ENCODE assay signal across 23 mouse cellular contexts in the genomic region with DNA sequence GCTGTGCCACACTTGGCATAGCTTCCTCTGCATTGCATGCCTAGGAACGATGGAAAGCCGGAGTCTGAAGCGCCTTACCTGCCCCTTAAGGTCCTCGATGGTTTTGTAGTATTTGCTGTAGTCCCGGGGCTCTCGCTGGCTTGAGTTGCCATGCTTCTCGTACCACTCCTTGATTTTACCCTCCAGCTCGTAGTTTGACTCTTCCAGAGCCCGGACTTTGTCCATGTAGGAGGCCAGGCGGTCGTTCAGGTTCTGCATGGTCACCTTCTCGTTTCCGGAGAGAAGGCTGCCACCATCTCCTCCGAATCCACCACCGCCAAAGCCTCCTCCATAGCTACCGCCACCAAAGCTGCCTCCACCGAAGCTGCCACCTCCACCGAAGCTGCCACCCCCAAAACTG. TPM values are rescaled to one million over a fixed set of nuclear protein-coding genes. Genes with fewer than 3 reads are reported as not detected.
DNase-seq lines count a peak whose midpoint lies in the region; ATAC-seq lines count a peak whose summit lies in the region.
"Had no signal": no experiment of that assay in that cellular context is flagged by ENCODE, and none has a peak within 500 bp of the region (broad histone marks: within the 10 kb centered on the region; RNA-seq: fewer than 3 reads in every experiment).

No protein-coding gene starts in this region.

- no peak overlapping the region for H3K4me3 ChIP-seq in kidney, embryonic 14.5 days (ENCODE audit: low read length)
- H3K4me3 ChIP-seq in limb, embryonic 15.5 days = peak overlapping the region; percentile 12; the same call in 1 of the 2 replicates
- H3K4me3 ChIP-seq in limb, embryonic 10.5 days = no peak overlapping the region
- H3K4me3 ChIP-seq: embryonic facial prominence, embryonic 13.5 days; forebrain, embryonic 13.5 days; gastrocnemius, adult 2 months; heart, embryonic 13.5 days; hindbrain, embryonic 12.5 days had no signal

- H3K9ac ChIP-seq in kidney, embryonic 14.5 days (ENCODE audit: low read depth, low read length) = no peak overlapping the region
- no peak overlapping the region for H3K9ac ChIP-seq in limb, embryonic 15.5 days
- H3K9ac ChIP-seq: embryonic facial prominence, embryonic 13.5 days; forebrain, embryonic 13.5 days; forebrain, postnatal 0 days; heart, embryonic 13.5 days; hindbrain, embryonic 12.5 days had no signal

- H3K4me1 ChIP-seq in kidney, embryonic 14.5 days (ENCODE audit: control insufficient read depth, insufficient read depth, low read length) = no peaks in the 10 kb centered on the region; the same call in 1 of the 2 replicates
- H3K4me1 ChIP-seq in limb, embryonic 15.5 days = peaks cover 10% of the 10 kb centered on the region; the same call in 1 of the 2 replicates
- peaks cover 4% of the 10 kb centered on the region; the same call in 1 of the 2 replicates for H3K4me1 ChIP-seq in limb, embryonic 10.5 days
- H3K4me1 ChIP-seq: heart, embryonic 13.5 days had no signal

- H3K27ac ChIP-seq in kidney, embryonic 14.5 days (ENCODE audit: low read depth, low read length) = no peak overlapping the region
- peak overlapping the region; percentile 51 for H3K27ac ChIP-seq in limb, embryonic 15.5 days
- H3K27ac ChIP-seq in limb, embryonic 10.5 days = no peak overlapping the region
- H3K27ac ChIP-seq: embryonic facial prominence, embryonic 13.5 days; forebrain, embryonic 13.5 days; gastrocnemius, adult 2 months; heart, embryonic 13.5 days; hindbrain, embryonic 12.5 days had no signal

- no peak overlapping the region for H3K4me2 ChIP-seq in kidney, embryonic 14.5 days (replicated peaks; ENCODE audit: low read depth, low read length)
- no peak overlapping the region for H3K4me2 ChIP-seq in limb, embryonic 15.5 days
- H3K4me2 ChIP-seq: embryonic facial prominence, embryonic 13.5 days; forebrain, embryonic 13.5 days; heart, embryonic 13.5 days; hindbrain, embryonic 12.5 days had no signal

- ATAC-seq in kidney, embryonic 14.5 days (ENCODE audit: low FRiP score, low TSS enrichment) = no peak
- no peak for ATAC-seq in limb, embryonic 15.5 days (ENCODE audit: insufficient number of reproducible peaks, low FRiP score, low TSS enrichment, low read depth)
- ATAC-seq: forebrain, embryonic 13.5 days; forebrain, postnatal 0 days; hindbrain, embryonic 16.5 days had no signal

- no peaks in the 10 kb centered on the region for H3K9me3 ChIP-seq in kidney, embryonic 14.5 days (ENCODE audit: control insufficient read depth, low read length)
- H3K9me3 ChIP-seq in limb, embryonic 15.5 days = no peaks in the 10 kb centered on the region
- no peaks in the 10 kb centered on the region for H3K9me3 ChIP-seq in limb, embryonic 10.5 days (replicated peaks)
- H3K9me3 ChIP-seq: embryonic facial prominence, embryonic 13.5 days; forebrain, embryonic 13.5 days; G1E; heart, embryonic 13.5 days; hindbrain, embryonic 12.5 days had no signal

- H3K27me3 ChIP-seq in kidney, embryonic 14.5 days (ENCODE audit: control insufficient read depth, insufficient read depth, low read length) = no peaks in the 10 kb centered on the region
- no peaks in the 10 kb centered on the region for H3K27me3 ChIP-seq in limb, embryonic 15.5 days
- H3K27me3 ChIP-seq in limb, embryonic 10.5 days (ENCODE audit: low read depth, poor library complexity, severe bottlenecking) = no peaks in the 10 kb centered on the region
- H3K27me3 ChIP-seq: forebrain, embryonic 13.5 days had no signal

- peak; percentile 19 for DNase-seq in kidney, adult 11 months
- DNase-seq in limb, embryonic 10.5 days (ENCODE audit: low spot score) = no peak
- DNase-seq in kidney, postnatal 36 days = peak; percentile 27 to 63
- DNase-seq in frontal cortex, postnatal 10 days (ENCODE audit: low spot score in 2 of 2) = no peak
- DNase-seq: adrenal gland, postnatal 10 days; cerebellum, adult 11 months; cerebellum, adult 8-10 months; cerebellum, postnatal 14 days; forebrain, postnatal 0 days; gastrocnemius, adult 2 months; gastrocnemius, postnatal 25 days; heart, postnatal 4 days had no signal

- H3K36me3 ChIP-seq in kidney, embryonic 14.5 days (ENCODE audit: control insufficient read depth, insufficient read depth, low read length) = no peaks in the 10 kb centered on the region
- no peaks in the 10 kb centered on the region for H3K36me3 ChIP-seq in limb, embryonic 15.5 days
- H3K36me3 ChIP-seq in limb, embryonic 10.5 days = no peaks in the 10 kb centered on the region; the same call in 1 of the 2 replicates
- H3K36me3 ChIP-seq: embryonic facial prominence, embryonic 13.5 days; heart, embryonic 13.5 days; hindbrain, embryonic 12.5 days had no signal

- WGBS in kidney, embryonic 14.5 days = 94% methylated on average over 18 of the region's 18 CpGs
- WGBS in limb, embryonic 15.5 days = 91% methylated on average over 18 of the region's 18 CpGs
- WGBS in limb, embryonic 10.5 days = 92% methylated on average over 18 of the region's 18 CpGs

RNA-seq across cellular contexts. Expression of a gene that starts 0.5 kb away (rescaled TPM):
- 31.3 and 37.5 TPM in 2 replicates for polyA plus RNA-seq in kidney, embryonic 14.5 days (2014; fragmentation: Nextera tagmentation; extraction: Ambion mirVana)
- 625 and 642 TPM in 2 replicates for polyA plus RNA-seq in limb, embryonic 15.5 days (2015; fragmentation: Nextera tagmentation; extraction: Ambion mirVana)
- polyA plus RNA-seq in limb, embryonic 10.5 days (2016; fragmentation: Nextera tagmentation; extraction: Ambion mirVana) = 18.7 and 20.5 TPM in 2 replicates

RNA-seq across cellular contexts. Expression of a gene that starts 14.0 kb away (rescaled TPM):
- 0.18 TPM in 1 of 2 replicates, not detected in the other for polyA plus RNA-seq in kidney, embryonic 14.5 days (2014; fragmentation: Nextera tagmentation; extraction: Ambion mirVana)
- 0.14 and 0.17 TPM in 2 replicates for polyA plus RNA-seq in limb, embryonic 15.5 days (2015; fragmentation: Nextera tagmentation; extraction: Ambion mirVana)
- 0.11 and 0.20 TPM in 2 replicates for polyA plus RNA-seq in limb, embryonic 10.5 days (2016; fragmentation: Nextera tagmentation; extraction: Ambion mirVana)
- polyA plus RNA-seq: G1E; heart, embryonic 13.5 days had no signal

RNA-seq across cellular contexts. Expression of a gene that starts 33.4 kb away (rescaled TPM):
- polyA plus RNA-seq in kidney, embryonic 14.5 days (2014; fragmentation: Nextera tagmentation; extraction: Ambion mirVana) = not detected in 2 replicates
- 0.15 and 0.61 TPM in 2 replicates for polyA plus RNA-seq in limb, embryonic 15.5 days (2015; fragmentation: Nextera tagmentation; extraction: Ambion mirVana)
- polyA plus RNA-seq in limb, embryonic 10.5 days (2016; fragmentation: Nextera tagmentation; extraction: Ambion mirVana) = not detected in 2 replicates
- polyA plus RNA-seq: embryonic facial prominence, embryonic 13.5 days; forebrain, embryonic 13.5 days; G1E; heart, embryonic 13.5 days; heart, postnatal 0 days had no signal

RNA-seq across cellular contexts. Expression of a gene that starts 37.8 kb away (rescaled TPM):
- not detected in 2 replicates for polyA plus RNA-seq in kidney, embryonic 14.5 days (2014; fragmentation: Nextera tagmentation; extraction: Ambion mirVana)
- not detected in 2 replicates for polyA plus RNA-seq in limb, embryonic 15.5 days (2015; fragmentation: Nextera tagmentation; extraction: Ambion mirVana)
- not detected in 2 replicates for polyA plus RNA-seq in limb, embryonic 10.5 days (2016; fragmentation: Nextera tagmentation; extraction: Ambion mirVana)
- polyA plus RNA-seq: cortical plate, adult 2 months; forebrain, embryonic 13.5 days; G1E; heart, embryonic 13.5 days; heart, postnatal 0 days; hindbrain, embryonic 12.5 days had no signal

RNA-seq across cellular contexts. Expression of a gene that starts 49.3 kb away (rescaled TPM):
- 0.22 and 0.36 TPM in 2 replicates for polyA plus RNA-seq in kidney, embryonic 14.5 days (2014; fragmentation: Nextera tagmentation; extraction: Ambion mirVana)
- polyA plus RNA-seq in limb, embryonic 15.5 days (2015; fragmentation: Nextera tagmentation; extraction: Ambion mirVana) = 0.20 and 0.32 TPM in 2 replicates
- polyA plus RNA-seq in limb, embryonic 10.5 days (2016; fragmentation: Nextera tagmentation; extraction: Ambion mirVana) = 0.26 and 0.59 TPM in 2 replicates
- polyA plus RNA-seq: brain, embryonic 14.5 days; forebrain, embryonic 13.5 days; G1E had no signal

Comparison
In these comparisons a context has a peak if more than half of its experiments do, and no peak if none do; other contexts are left out.
1. RNA of a gene that starts 0.5 kb away (polyA plus RNA-seq): 625 to 642 TPM in limb, embryonic 15.5 days; 31.3 to 37.5 TPM in kidney, embryonic 14.5 days and 18.7 to 20.5 TPM in limb, embryonic 10.5 days; every median in the first group is over 10 times any median in the second.
2. DNase-seq: peak in kidney, adult 11 months (single experiment) and kidney, postnatal 36 days (2 of 2); none in limb, embryonic 10.5 days (single experiment) and frontal cortex, postnatal 10 days (0 of 2).